Mouse (Mus musculus) heart, embryonic 10.5 days (tissue): ENCODE results near the gene 4930469K13Rik. TPM values are rescaled to one million over a fixed set of nuclear protein-coding genes. Genes with fewer than 3 reads are reported as not detected.

Experiments
- DNase-seq: peaks from one replicate; pipeline ENCODE4 v3.0.0-alpha.2; 2017; ENCODE audit warnings: low spot score
- H3K27ac ChIP-seq: fragments of 300-500 bp; sonication (generic); 2 replicates; pipeline ENCODE4 v1.5.1; 2016; ENCODE audit warnings: mild to moderate bottlenecking
- H3K27me3 ChIP-seq: fragments of 300-500 bp; sonication (generic); 2 replicates; pipeline ENCODE4 v1.6.1; 2016; ENCODE audit warnings: mild to moderate bottlenecking; ENCODE audit not compliant: poor library complexity, insufficient read depth, severe bottlenecking
- H3K36me3 ChIP-seq: fragments of 300-500 bp; sonication (generic); 2 replicates; pipeline ENCODE4 v1.6.1; 2016; ENCODE audit warnings: mild to moderate bottlenecking, moderate library complexity
- H3K4me1 ChIP-seq: fragments of 300-500 bp; sonication (generic); 2 replicates; pipeline ENCODE4 v1.6.1; 2016; ENCODE audit warnings: mild to moderate bottlenecking
- H3K4me3 ChIP-seq: fragments of 300-500 bp; sonication (generic); 2 replicates; pipeline ENCODE4 v1.5.1; 2016; ENCODE audit warnings: mild to moderate bottlenecking, moderate library complexity
- H3K9me3 ChIP-seq: fragments of 300-500 bp; sonication (generic); 2 replicates; pipeline ENCODE4 v1.6.1; 2016; ENCODE audit warnings: mild to moderate bottlenecking, moderate library complexity
- WGBS: fragments of 180-500 bp; shearing (Covaris S2); methylation state at CpG from one replicate; pipeline ENCODE4 v1.1.7; 2016; 5-methylcytosine and 5-hydroxymethylcytosine counted together
- polyA plus RNA-seq: library from polyadenylated mRNA; unstranded; fragments of >200 nt; fragmentation: Nextera tagmentation; extraction: Ambion mirVana; gene quantifications from 2 replicates; pipeline ENCODE4 v1.2.1, GENCODE M21; 2016

The 4930469K13Rik gene
- polyA plus RNA-seq, 1 experiment from 2014 or later, result not detected

- no peak for DNase-seq
- no peak overlapping the region for H3K27ac ChIP-seq
- H3K4me1 ChIP-seq, result 0 out of 2 replicates have a peak, but pooled peaks cover 7% of the 10 kb centered on the region
- H3K4me3 ChIP-seq, result no peak overlapping the region
- no peaks in the 10 kb centered on the region for H3K27me3 ChIP-seq
- H3K9me3 ChIP-seq, result no peaks in the 10 kb centered on the region
- H3K36me3 ChIP-seq, result no peaks in the 10 kb centered on the region
- 38% methylated on average over 6 of the region's 6 CpGs for WGBS
Observed at GRCm38 (mm10) chr11:34012007-34012652, 86.2 kb downstream of the 4930469K13Rik start.

- no peak for DNase-seq
- Histone ChIP-seq H3K9me3 (no peaks in the 10 kb centered on the region), H3K4me1 (peaks cover 11% of the 10 kb centered on the region; the same call in 1 of the 2 replicates), H3K27ac (no peak overlapping the region), H3K27me3 (no peaks in the 10 kb centered on the region), H3K4me3 (no peak overlapping the region), H3K36me3 (no peaks in the 10 kb centered on the region)
- WGBS, result 60% methylated on average over 4 of the region's 4 CpGs
Observed at GRCm38 (mm10) chr11:34010859-34011172, 87.5 kb downstream of the 4930469K13Rik start.

- WGBS, result 58% methylated on average over 7 of the region's 7 CpGs
- Histone ChIP-seq H3K4me3 (no peak overlapping the region), H3K4me1 (peaks cover 11% of the 10 kb centered on the region; the same call in 1 of the 2 replicates), H3K27ac (no peak overlapping the region; the same call in 1 of the 2 replicates), H3K36me3 (no peaks in the 10 kb centered on the region), H3K27me3 (no peaks in the 10 kb centered on the region), H3K9me3 (no peaks in the 10 kb centered on the region)
- no peak for DNase-seq
Observed at GRCm38 (mm10) chr11:34010133-34010858, 88.1 kb downstream of the 4930469K13Rik start.

GRCm38 (mm10) chr11:34009316-34010087, 88.9 kb downstream of the 4930469K13Rik start:
- WGBS, result 79% methylated on average over 12 of the region's 12 CpGs
- Histone ChIP-seq H3K9me3 (no peaks in the 10 kb centered on the region), H3K4me3 (no peak overlapping the region), H3K4me1 (peaks cover 11% of the 10 kb centered on the region; the same call in 1 of the 2 replicates), H3K27me3 (no peaks in the 10 kb centered on the region), H3K27ac (no peak overlapping the region), H3K36me3 (no peaks in the 10 kb centered on the region)
- DNase-seq, result no peak

- Histone ChIP-seq H3K36me3 (no peaks in the 10 kb centered on the region), H3K27me3 (no peaks in the 10 kb centered on the region), H3K4me1 (peaks cover 11% of the 10 kb centered on the region; the same call in 1 of the 2 replicates), H3K4me3 (no peak overlapping the region), H3K27ac (no peak overlapping the region), H3K9me3 (no peaks in the 10 kb centered on the region)
- 43% methylated on average over 9 of the region's 9 CpGs for WGBS
- no peak for DNase-seq
Observed at GRCm38 (mm10) chr11:34008702-34009101, 89.7 kb downstream of the 4930469K13Rik start.

DNA sequence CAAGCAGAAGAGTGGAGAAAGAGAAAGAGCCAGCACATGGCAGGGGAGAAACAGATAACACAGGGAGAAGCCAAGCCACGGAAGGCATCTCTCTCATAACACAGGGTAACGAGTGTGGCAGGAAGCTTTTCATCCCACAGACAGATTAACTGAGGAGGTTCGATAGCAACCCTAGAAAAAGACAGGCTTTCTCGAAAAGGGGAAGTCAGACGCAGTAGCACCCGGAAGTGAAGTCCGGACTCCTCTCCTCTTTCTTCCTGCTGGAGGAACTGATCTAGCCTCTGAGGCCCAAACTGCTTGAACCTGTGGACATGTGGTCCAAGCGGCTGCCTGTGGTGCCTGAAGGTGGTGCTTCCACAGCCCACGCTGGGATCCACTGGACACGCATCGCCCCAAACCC, 90.1 kb downstream of the 4930469K13Rik start:
- Histone ChIP-seq H3K4me1 (peaks cover 11% of the 10 kb centered on the region; the same call in 1 of the 2 replicates), H3K27me3 (no peaks in the 10 kb centered on the region), H3K27ac (no peak overlapping the region), H3K4me3 (no peak overlapping the region), H3K36me3 (no peaks in the 10 kb centered on the region), H3K9me3 (no peaks in the 10 kb centered on the region)
- DNase-seq, result no peak
- 71% methylated on average over 11 of the region's 11 CpGs for WGBS

- H3K36me3 ChIP-seq, result no peaks in the 10 kb centered on the region
- H3K4me3 ChIP-seq, result no peak overlapping the region
- H3K27me3 ChIP-seq, result no peaks in the 10 kb centered on the region
- H3K27ac ChIP-seq, result no peak overlapping the region
- WGBS, result 77% methylated on average over 2 of the region's 2 CpGs
- no peak for DNase-seq
- peaks cover 11% of the 10 kb centered on the region; the same call in 1 of the 2 replicates for H3K4me1 ChIP-seq
- no peaks in the 10 kb centered on the region for H3K9me3 ChIP-seq
Observed at GRCm38 (mm10) chr11:34007616-34008015, 90.7 kb downstream of the 4930469K13Rik start.

GRCm38 (mm10) chr11:34002593-34002965, 95.8 kb downstream of the 4930469K13Rik start:
- DNase-seq, result no peak

DNA sequence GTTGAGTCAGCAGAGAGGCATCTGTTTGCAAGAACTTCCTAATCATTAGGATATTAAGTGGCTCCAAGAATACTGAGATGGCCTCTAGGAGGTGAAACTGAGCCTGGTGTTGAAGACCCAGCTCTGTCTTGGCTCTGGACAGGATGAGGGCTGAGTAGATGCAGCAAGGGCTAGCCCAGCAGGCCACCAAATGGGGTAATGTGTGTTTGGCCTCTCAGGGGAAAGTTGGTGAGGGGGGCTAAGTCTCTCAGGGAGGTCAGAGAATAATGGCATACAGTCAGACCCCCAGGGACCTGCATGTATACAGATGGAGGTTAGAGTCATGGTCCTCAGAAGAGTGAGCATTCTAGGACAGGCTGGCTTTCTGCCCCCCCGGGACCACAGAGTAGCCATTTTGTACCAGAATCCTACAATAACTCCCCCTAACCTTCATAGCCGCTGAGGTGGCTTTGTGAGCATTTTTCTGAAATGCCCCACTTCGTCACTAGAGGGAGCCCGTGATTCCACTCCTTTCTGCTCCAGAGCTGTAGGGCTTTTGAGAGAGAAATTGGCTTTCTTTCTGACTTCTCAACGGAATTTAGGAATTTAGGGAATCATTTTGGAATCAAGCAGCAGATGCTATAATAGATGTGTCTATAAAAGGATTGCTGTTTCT, 96.3 kb downstream of the 4930469K13Rik start:
- Histone ChIP-seq H3K9me3 (no peaks in the 10 kb centered on the region), H3K27me3 (no peaks in the 10 kb centered on the region), H3K27ac (no peak overlapping the region), H3K36me3 (no peaks in the 10 kb centered on the region), H3K4me3 (no peak overlapping the region), H3K4me1 (peaks cover 4% of the 10 kb centered on the region; the same call in 1 of the 2 replicates)
- WGBS, result 9% methylated on average over 5 of the region's 5 CpGs
- no peak for DNase-seq

More at GRCm38 (mm10) chr11:34002593-34002965, 95.8 kb downstream of the 4930469K13Rik start:
- 68% methylated on average over 5 of the region's 5 CpGs for WGBS
- Histone ChIP-seq H3K27ac (no peak overlapping the region), H3K4me1 (peaks cover 4% of the 10 kb centered on the region; the same call in 1 of the 2 replicates), H3K27me3 (no peaks in the 10 kb centered on the region), H3K9me3 (no peaks in the 10 kb centered on the region), H3K36me3 (no peaks in the 10 kb centered on the region), H3K4me3 (no peak overlapping the region)

DNA sequence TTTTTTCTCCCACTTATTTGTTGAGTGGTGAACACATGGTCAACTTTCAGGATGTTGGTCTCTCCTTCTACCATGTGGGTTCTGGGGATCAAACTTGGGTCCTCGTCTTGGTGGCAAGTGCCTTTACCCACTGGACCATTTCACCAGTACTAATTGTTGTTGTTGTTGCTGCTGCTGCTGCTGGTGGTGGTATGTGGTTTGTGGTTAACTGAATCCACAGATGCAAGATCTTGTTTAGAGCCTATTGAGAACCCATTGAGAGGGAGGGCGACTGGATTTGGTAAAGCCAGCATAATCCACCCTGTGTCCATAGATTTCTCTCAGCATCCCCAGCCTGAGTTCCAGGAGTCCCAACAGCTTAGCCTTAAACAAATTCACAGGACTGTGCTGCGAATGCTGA, 97.9 kb downstream of the 4930469K13Rik start:
- Histone ChIP-seq H3K27ac (no peak overlapping the region), H3K9me3 (no peaks in the 10 kb centered on the region)
- WGBS, result 71% methylated on average over 3 of the region's 3 CpGs

DNA sequence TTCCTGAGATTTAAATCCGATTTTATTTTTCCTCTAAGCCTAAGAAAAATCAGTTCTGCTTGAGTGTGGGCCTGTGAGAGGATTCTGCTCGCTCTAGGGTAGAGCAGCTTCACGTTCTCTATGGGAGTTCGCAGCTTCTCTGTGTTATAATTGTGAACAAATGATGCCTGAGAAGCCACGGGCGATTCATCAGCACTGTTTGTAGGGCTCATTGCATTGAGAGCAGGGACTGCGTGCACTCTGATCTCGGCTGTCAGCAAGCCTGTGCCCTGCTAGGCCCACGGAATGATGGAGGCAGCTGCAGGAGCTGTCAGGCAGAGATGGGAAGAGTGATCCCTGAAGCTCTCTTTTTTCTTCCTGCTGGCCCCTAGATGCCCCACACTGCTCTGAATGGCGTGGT, 100.1 kb downstream of the 4930469K13Rik start:
- 54% methylated on average over 10 of the region's 10 CpGs for WGBS
- Histone ChIP-seq H3K4me3 (no peak overlapping the region), H3K9me3 (no peaks in the 10 kb centered on the region), H3K4me1 (peaks cover 3% of the 10 kb centered on the region; the same call in 1 of the 2 replicates), H3K27me3 (peaks cover 19% of the 10 kb centered on the region; the same call in 1 of the 2 replicates), H3K36me3 (no peaks in the 10 kb centered on the region), H3K27ac (no peak overlapping the region)
- DNase-seq, result no peak

More for the DNA sequence above, 97.9 kb downstream of the 4930469K13Rik start:
- Histone ChIP-seq H3K4me1 (no peaks in the 10 kb centered on the region), H3K27me3 (0 out of 2 replicates have a peak, but pooled peaks cover 6% of the 10 kb centered on the region), H3K4me3 (no peak overlapping the region), H3K36me3 (no peaks in the 10 kb centered on the region)
- no peak for DNase-seq

- Histone ChIP-seq H3K4me1 (peaks cover 13% of the 10 kb centered on the region), H3K27me3 (peaks cover 26% of the 10 kb centered on the region; the same call in 1 of the 2 replicates), H3K27ac (no peak overlapping the region), H3K4me3 (no peak overlapping the region), H3K36me3 (no peaks in the 10 kb centered on the region), H3K9me3 (no peaks in the 10 kb centered on the region)
- DNase-seq, result no peak
- 54% methylated on average over 5 of the region's 5 CpGs for WGBS
Observed at GRCm38 (mm10) chr11:33993496-33993895, 104.9 kb downstream of the 4930469K13Rik start.
